Mouse (Mus musculus): Measurements from ENCODE around the gene Atp6ap2. TPM values are rescaled to one million over a fixed set of nuclear protein-coding genes. Genes with fewer than 3 reads are reported as not detected.
A peak's percentile ranks its signal among the peaks of the same experiment; 100 is the strongest.

Atp6ap2 gene
- 66.0 and 75.3 TPM in 2 replicates for polyA plus RNA-seq (2014; fragmentation: Nextera tagmentation; extraction: Ambion mirVana)

DNA sequence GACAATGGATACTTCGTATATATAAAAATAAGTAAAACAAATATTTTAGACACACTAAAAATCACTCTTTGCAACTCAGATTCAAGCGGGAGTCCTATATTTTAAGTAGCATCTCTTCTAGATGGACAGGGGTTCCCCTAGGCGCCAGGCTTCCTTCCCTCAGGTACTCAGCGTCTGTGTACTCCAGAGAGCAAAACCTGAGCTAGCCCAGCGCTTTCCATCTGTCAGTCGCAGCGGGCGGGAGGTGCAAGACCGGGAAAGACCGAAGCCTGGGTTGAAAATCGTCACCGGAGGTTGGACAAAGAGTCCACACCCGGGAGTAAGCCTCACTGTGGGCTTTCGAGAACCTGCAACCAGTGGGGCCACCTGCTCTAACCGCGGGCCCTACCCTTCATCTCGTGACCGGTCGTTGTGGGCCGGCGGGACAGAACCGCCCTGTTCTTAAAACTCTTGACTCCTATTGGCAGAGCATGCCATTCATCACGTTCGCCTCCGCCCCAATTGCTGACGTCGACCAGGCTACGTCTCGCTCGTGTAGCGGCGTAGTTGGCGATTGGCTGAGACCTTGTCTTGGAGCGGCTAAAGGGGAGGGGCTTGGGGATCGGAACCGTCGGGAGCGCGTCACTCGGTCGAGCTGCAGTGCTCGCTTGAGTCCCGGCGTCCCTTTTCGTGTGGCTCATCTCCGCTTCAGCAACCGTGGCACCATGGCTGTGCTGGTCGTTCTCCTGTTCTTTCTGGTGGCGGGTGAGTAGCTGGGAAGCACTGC lies at the start of gene Atp6ap2:
Gene Atp6ap2 (plus strand): TSS at position 610 of the 766 bp plus-strand sequence.
- H3K4me1 ChIP-seq (replicated peaks; ENCODE audit: control insufficient read depth, insufficient read depth, low read length), result no peaks in the 10 kb centered on the region; the same call in 1 of the 2 replicates
- H3K27ac ChIP-seq (ENCODE audit: low read depth, low read length), result peak within 1 kb of the TSS; percentile 52; the same call in 1 of the 2 replicates
- H3K4me2 ChIP-seq, result peak within 1 kb of the TSS; percentile 61
- H3K36me3 ChIP-seq (ENCODE audit: control insufficient read depth, insufficient read depth, low read length), result no peaks in the 10 kb centered on the region
- WGBS, result 11% methylated on average over 46 of the region's 49 CpGs
- peak; percentile 78 for DNase-seq (ENCODE audit: low spot score)
- peak within 1 kb of the TSS; percentile 74 for H3K4me3 ChIP-seq (ENCODE audit: low read depth, low read length)
- H3K9ac ChIP-seq (ENCODE audit: low read depth, low read length), result peak within 1 kb of the TSS; percentile 84
- no peaks in the 10 kb centered on the region; the same call in 1 of the 2 replicates for H3K27me3 ChIP-seq (replicated peaks; ENCODE audit: control insufficient read depth, insufficient read depth, low read length)
- peak; percentile 100 for ATAC-seq (replicated peaks; ENCODE audit: low FRiP score)
- H3K9me3 ChIP-seq (ENCODE audit: control insufficient read depth, low read length), result no peaks in the 10 kb centered on the region

DNA sequence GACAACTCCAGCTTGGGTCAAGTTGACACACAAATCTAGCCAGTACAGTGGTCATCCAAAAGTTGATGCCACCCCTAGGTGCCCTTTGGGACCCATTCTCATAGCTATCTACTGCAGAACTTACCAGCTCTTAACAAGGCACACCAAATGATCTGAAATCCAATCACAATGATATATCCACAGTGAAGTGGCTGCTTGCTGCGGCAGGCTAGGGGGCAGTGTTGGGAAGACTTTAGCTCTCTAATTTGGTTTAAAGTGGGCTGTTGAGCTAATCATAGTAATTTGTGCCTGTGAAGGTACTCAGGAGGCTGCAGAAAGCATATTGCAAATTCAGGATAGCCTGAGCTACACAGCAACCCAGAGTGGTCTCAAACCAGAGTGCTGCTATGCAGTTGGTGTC lies 43.2 kb upstream of the Atp6ap2 start:
- no peak overlapping the region for H3K27ac ChIP-seq (ENCODE audit: low read depth, low read length)
- no peaks in the 10 kb centered on the region for H3K27me3 ChIP-seq (replicated peaks; ENCODE audit: control insufficient read depth, insufficient read depth, low read length)
- H3K36me3 ChIP-seq (ENCODE audit: control insufficient read depth, insufficient read depth, low read length), result no peaks in the 10 kb centered on the region
- WGBS, result 74% methylated on average over 1 of the region's 1 CpGs
- DNase-seq (ENCODE audit: low spot score) (no peak), ATAC-seq (replicated peaks; ENCODE audit: low FRiP score) (no peak)
- no peaks in the 10 kb centered on the region for H3K4me1 ChIP-seq (replicated peaks; ENCODE audit: control insufficient read depth, insufficient read depth, low read length)
- H3K9me3 ChIP-seq (ENCODE audit: control insufficient read depth, low read length), result no peaks in the 10 kb centered on the region
- H3K4me2 ChIP-seq, result no peak overlapping the region
- no peak overlapping the region for H3K4me3 ChIP-seq (ENCODE audit: low read depth, low read length)
- no peak overlapping the region for H3K9ac ChIP-seq (ENCODE audit: low read depth, low read length)

DNA sequence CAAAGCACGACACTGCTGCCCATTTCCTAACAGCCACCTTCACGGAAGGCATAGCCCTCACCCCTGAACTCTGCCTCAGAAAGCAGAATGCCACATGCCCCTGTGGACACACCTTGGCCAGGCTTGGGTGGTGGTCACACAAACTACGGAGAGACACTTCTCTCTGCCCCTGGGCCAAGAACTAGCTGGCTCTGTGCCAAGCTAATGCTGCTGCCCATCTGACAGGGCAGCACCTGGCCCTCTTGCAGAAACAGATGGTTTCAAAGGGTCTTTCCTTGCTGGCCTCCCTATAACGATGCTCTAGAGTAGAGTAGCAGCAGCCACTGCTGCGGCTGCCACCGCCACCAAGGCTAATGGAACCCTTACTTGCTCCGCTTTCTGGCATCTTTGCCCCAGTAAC lies 30.5 kb upstream of the Atp6ap2 start:
- Histone ChIP-seq H3K4me1 (replicated peaks; ENCODE audit: control insufficient read depth, insufficient read depth, low read length) (no peaks in the 10 kb centered on the region), H3K9me3 (ENCODE audit: control insufficient read depth, low read length) (no peaks in the 10 kb centered on the region), H3K9ac (ENCODE audit: low read depth, low read length) (no peak overlapping the region), H3K27ac (ENCODE audit: low read depth, low read length) (no peak overlapping the region), H3K4me2 (no peak overlapping the region), H3K27me3 (replicated peaks; ENCODE audit: control insufficient read depth, insufficient read depth, low read length) (no peaks in the 10 kb centered on the region), H3K4me3 (ENCODE audit: low read depth, low read length) (no peak overlapping the region), H3K36me3 (ENCODE audit: control insufficient read depth, insufficient read depth, low read length) (no peaks in the 10 kb centered on the region)
- WGBS, result 76% methylated on average over 7 of the region's 7 CpGs
- no peak for DNase-seq (ENCODE audit: low spot score)
- ATAC-seq (replicated peaks; ENCODE audit: low FRiP score), result no peak

DNA sequence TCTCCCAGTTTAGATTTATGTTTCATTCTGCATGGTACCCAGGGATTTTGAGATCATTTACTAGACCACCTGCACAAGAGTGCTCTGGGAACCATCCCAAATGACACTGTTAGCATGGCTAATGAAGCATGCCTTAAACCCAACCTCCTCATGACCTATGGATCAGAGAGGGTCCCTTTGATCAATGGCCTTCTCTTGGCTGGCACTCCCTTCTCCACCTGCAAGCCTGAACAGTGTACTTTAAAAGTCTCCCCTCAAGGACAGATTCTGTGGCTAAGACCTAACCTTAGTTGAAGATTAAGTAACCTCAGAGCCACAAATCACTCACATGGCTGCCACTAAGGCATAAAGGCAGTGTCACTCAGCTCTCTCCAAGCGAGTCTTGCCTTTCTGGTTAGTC lies 16.2 kb upstream of the Atp6ap2 start:
- DNase-seq (ENCODE audit: low spot score), result no peak
- H3K9me3 ChIP-seq (ENCODE audit: control insufficient read depth, low read length), result no peaks in the 10 kb centered on the region
- H3K36me3 ChIP-seq (ENCODE audit: control insufficient read depth, insufficient read depth, low read length), result no peaks in the 10 kb centered on the region
- no peak overlapping the region for H3K27ac ChIP-seq (ENCODE audit: low read depth, low read length)
- no peaks in the 10 kb centered on the region for H3K27me3 ChIP-seq (replicated peaks; ENCODE audit: control insufficient read depth, insufficient read depth, low read length)
- 55% methylated on average over 1 of the region's 1 CpGs for WGBS
- ATAC-seq (replicated peaks; ENCODE audit: low FRiP score), result no peak
- H3K4me3 ChIP-seq (ENCODE audit: low read depth, low read length), result no peak overlapping the region
- no peak overlapping the region for H3K9ac ChIP-seq (ENCODE audit: low read depth, low read length)
- H3K4me1 ChIP-seq (replicated peaks; ENCODE audit: control insufficient read depth, insufficient read depth, low read length), result no peaks in the 10 kb centered on the region
- no peak overlapping the region for H3K4me2 ChIP-seq

DNA sequence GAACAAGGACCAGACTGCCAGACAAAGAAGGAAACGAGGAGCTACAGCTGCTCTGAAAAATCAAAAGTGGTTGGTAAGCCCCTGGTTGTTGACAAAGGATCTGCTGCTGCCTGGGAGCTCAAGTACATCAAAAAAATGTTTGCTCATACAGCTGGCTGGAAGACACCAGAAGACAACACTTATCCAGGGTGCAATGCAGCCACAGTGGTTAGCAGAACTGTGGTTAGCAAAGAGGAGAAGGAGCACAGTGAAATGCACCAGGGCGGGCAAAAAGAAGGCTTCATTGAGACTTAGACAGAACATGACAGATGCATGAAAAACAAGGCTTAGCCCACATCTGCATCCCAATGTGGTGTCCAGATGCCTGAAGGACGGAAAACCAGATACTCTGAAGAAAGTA lies 9.7 kb upstream of the Atp6ap2 start:
- no peak for ATAC-seq (replicated peaks; ENCODE audit: low FRiP score)

DNA sequence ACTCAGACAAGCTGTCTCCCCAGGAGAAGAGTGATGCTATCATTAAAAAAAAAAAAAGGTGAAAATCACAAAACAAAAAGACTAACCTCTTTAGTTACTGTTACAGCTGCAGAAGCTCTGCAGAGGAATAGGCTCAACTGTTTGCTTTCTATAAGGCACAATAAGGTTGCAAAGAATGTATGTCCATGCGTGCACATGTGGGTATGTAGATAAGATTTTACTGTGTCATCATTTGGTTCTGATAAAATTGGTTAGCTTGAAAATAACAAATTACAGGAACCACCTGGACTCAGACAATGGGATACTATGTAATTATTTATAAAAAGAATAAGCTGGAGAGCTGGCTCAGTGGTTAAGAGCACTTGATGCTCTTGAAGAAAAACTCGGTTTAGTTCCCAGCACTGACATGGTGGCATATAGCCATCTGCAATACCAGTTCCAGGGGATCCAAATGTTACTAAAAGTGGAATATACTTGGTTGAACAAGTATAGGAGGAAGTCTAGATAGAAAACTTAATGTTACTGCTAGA lies 9.2 kb upstream of the Atp6ap2 start:
- Histone ChIP-seq H3K36me3 (ENCODE audit: control insufficient read depth, insufficient read depth, low read length) (no peaks in the 10 kb centered on the region), H3K9ac (ENCODE audit: low read depth, low read length) (no peak overlapping the region), H3K27ac (ENCODE audit: low read depth, low read length) (no peak overlapping the region), H3K9me3 (ENCODE audit: control insufficient read depth, low read length) (no peaks in the 10 kb centered on the region), H3K27me3 (replicated peaks; ENCODE audit: control insufficient read depth, insufficient read depth, low read length) (no peaks in the 10 kb centered on the region; the same call in 1 of the 2 replicates), H3K4me1 (replicated peaks; ENCODE audit: control insufficient read depth, insufficient read depth, low read length) (no peaks in the 10 kb centered on the region), H3K4me2 (no peak overlapping the region), H3K4me3 (ENCODE audit: low read depth, low read length) (no peak overlapping the region)
- ATAC-seq (replicated peaks; ENCODE audit: low FRiP score) (no peak), DNase-seq (ENCODE audit: low spot score) (no peak)
- WGBS, result 69% methylated on average over 2 of the region's 2 CpGs

More for the DNA sequence above, 9.7 kb upstream of the Atp6ap2 start:
- Histone ChIP-seq H3K4me2 (no peak overlapping the region), H3K27me3 (replicated peaks; ENCODE audit: control insufficient read depth, insufficient read depth, low read length) (no peaks in the 10 kb centered on the region; the same call in 1 of the 2 replicates), H3K4me1 (replicated peaks; ENCODE audit: control insufficient read depth, insufficient read depth, low read length) (no peaks in the 10 kb centered on the region), H3K27ac (ENCODE audit: low read depth, low read length) (no peak overlapping the region), H3K36me3 (ENCODE audit: control insufficient read depth, insufficient read depth, low read length) (no peaks in the 10 kb centered on the region), H3K9ac (ENCODE audit: low read depth, low read length) (no peak overlapping the region), H3K9me3 (ENCODE audit: control insufficient read depth, low read length) (no peaks in the 10 kb centered on the region), H3K4me3 (ENCODE audit: low read depth, low read length) (no peak overlapping the region)
- no peak for DNase-seq (ENCODE audit: low spot score)
- WGBS, result 56% methylated on average over 3 of the region's 3 CpGs

DNA sequence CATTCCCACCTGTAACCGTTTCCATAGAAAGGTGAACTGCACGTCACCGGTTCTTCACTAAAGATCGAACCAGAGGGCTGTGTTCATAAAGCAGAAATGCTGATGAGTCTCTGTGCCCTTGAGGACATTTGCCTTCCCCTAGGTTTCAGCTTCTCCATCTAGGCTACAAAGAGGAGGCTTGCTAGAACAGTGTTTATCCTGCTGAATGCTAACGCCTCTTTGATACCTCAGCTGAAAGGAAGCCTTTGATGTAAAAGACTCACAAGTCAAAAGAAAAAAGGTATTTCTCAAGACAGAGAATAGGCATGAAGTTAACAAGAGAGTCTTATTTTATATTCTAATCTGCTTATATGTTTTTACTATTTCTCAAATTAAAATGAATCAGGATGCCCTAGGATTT lies 4.3 kb upstream of the Atp6ap2 start:
- no peak overlapping the region for H3K4me2 ChIP-seq

DNA sequence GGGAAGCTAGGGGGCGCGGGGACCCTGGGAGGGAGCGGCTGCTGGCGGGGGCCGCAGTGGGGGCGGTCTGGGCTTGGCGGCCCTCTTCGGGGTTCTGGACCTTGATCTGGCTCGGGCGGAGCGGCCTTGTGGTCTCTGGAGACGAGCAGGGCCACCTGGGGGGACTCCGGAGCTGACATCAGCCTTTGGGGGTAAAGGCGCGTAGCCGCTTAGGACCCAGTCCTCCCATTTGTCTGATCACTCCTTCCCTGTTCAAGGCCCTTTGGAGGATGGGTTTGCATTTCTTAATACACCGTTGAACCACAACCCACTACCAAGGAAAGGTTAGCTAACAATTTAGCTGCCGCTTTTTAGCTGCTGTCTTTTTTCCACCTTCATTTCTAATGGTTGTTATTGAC lies 356 bp downstream of the Atp6ap2 start:
- H3K9ac ChIP-seq (ENCODE audit: low read depth, low read length), result peak overlapping the region; percentile 84
- 18% methylated on average over 18 of the region's 18 CpGs for whole genome bisulfite sequencing
- no peak for DNase-seq (ENCODE audit: low spot score)

More for the DNA sequence above, 4.3 kb upstream of the Atp6ap2 start:
- 86% methylated on average over 5 of the region's 5 CpGs for WGBS
- no peaks in the 10 kb centered on the region; the same call in 1 of the 2 replicates for H3K27me3 ChIP-seq (replicated peaks; ENCODE audit: control insufficient read depth, insufficient read depth, low read length)
- ATAC-seq (replicated peaks; ENCODE audit: low FRiP score) (no peak), DNase-seq (ENCODE audit: low spot score) (no peak)
- no peaks in the 10 kb centered on the region; the same call in 1 of the 2 replicates for H3K4me1 ChIP-seq (replicated peaks; ENCODE audit: control insufficient read depth, insufficient read depth, low read length)
- H3K9ac ChIP-seq (ENCODE audit: low read depth, low read length), result no peak overlapping the region
- no peak overlapping the region for H3K4me3 ChIP-seq (ENCODE audit: low read depth, low read length)
- H3K27ac ChIP-seq (ENCODE audit: low read depth, low read length), result no peak overlapping the region
- no peaks in the 10 kb centered on the region for H3K9me3 ChIP-seq (ENCODE audit: control insufficient read depth, low read length)
- no peaks in the 10 kb centered on the region for H3K36me3 ChIP-seq (ENCODE audit: control insufficient read depth, insufficient read depth, low read length)

More for the DNA sequence above, 356 bp downstream of the Atp6ap2 start:
- peak; percentile 42 for ATAC-seq (replicated peaks; ENCODE audit: low FRiP score)
- Histone ChIP-seq H3K9me3 (ENCODE audit: control insufficient read depth, low read length) (no peaks in the 10 kb centered on the region), H3K27ac (ENCODE audit: low read depth, low read length) (peak overlapping the region; percentile 52; the same call in 1 of the 2 replicates), H3K4me1 (replicated peaks; ENCODE audit: control insufficient read depth, insufficient read depth, low read length) (no peaks in the 10 kb centered on the region; the same call in 1 of the 2 replicates), H3K4me2 (peak overlapping the region; percentile 61), H3K27me3 (replicated peaks; ENCODE audit: control insufficient read depth, insufficient read depth, low read length) (no peaks in the 10 kb centered on the region; the same call in 1 of the 2 replicates), H3K36me3 (ENCODE audit: control insufficient read depth, insufficient read depth, low read length) (no peaks in the 10 kb centered on the region), H3K4me3 (ENCODE audit: low read depth, low read length) (peak overlapping the region; percentile 74)
